Mouse (Mus musculus) spleen, postnatal 10 days (tissue): ENCODE data around the gene Htatip2.

Source experiments
- DNase-seq, 2 experiments: peaks; one replicate each; pipeline ENCODE4 v3.0.0; 2021 to 2022; ENCODE audit warnings: low spot score in 2 of 2

Gene Htatip2

GRCm38 (mm10) chr7:49758934-49759571, at the start of gene Htatip2:
TSS of gene Htatip2 (plus strand) at chr7:49759115.
- DNase-seq = peak; percentile 66 to 83

- DNase-seq = no peak
These were observed 49.4 kb upstream of the Htatip2 start for GRCm38 (mm10) chr7:49709381-49710021.

- no peak for DNase-seq
These were observed 40.8 kb upstream of the Htatip2 start for GRCm38 (mm10) chr7:49717942-49718733.

- DNase-seq = no peak
These were observed 24.6 kb upstream of the Htatip2 start for GRCm38 (mm10) chr7:49734342-49734741.

GRCm38 (mm10) chr7:49739448-49739847, 19.5 kb upstream of the Htatip2 start:
- DNase-seq = no peak

GRCm38 (mm10) chr7:49741474-49741873, 17.4 kb upstream of the Htatip2 start:
- no peak for DNase-seq

- no peak for DNase-seq
These were observed 17.0 kb upstream of the Htatip2 start for GRCm38 (mm10) chr7:49741923-49742322.

GRCm38 (mm10) chr7:49751148-49751547, 7.8 kb upstream of the Htatip2 start:
- DNase-seq = no peak

GRCm38 (mm10) chr7:49752730-49753506, 6.0 kb upstream of the Htatip2 start:
- DNase-seq = peak in 1 of 2 experiments; percentile 61

GRCm38 (mm10) chr7:49754767-49755166, 4.1 kb upstream of the Htatip2 start:
- DNase-seq = peak in 1 of 2 experiments; percentile 77

GRCm38 (mm10) chr7:49762605-49763004, 3.7 kb downstream of the Htatip2 start:
- peak in 1 of 2 experiments; percentile 65 for DNase-seq

- DNase-seq = peak in 1 of 2 experiments; percentile 64
These were observed 5.2 kb downstream of the Htatip2 start for GRCm38 (mm10) chr7:49764011-49764716.

GRCm38 (mm10) chr7:49766166-49766565, 7.3 kb downstream of the Htatip2 start:
- no peak for DNase-seq

- DNase-seq = no peak
These were observed 9.6 kb downstream of the Htatip2 start for GRCm38 (mm10) chr7:49768509-49768908.

- DNase-seq = no peak
These were observed 15.5 kb downstream of the Htatip2 start for GRCm38 (mm10) chr7:49774396-49774795.

- DNase-seq = no peak
These were observed 18.7 kb downstream of the Htatip2 start for GRCm38 (mm10) chr7:49777585-49777984.

GRCm38 (mm10) chr7:49778114-49778901, 19.4 kb downstream of the Htatip2 start, which contains the start of gene Prmt3:
TSS of gene Prmt3 (plus strand) at chr7:49778346.
- DNase-seq = peak; percentile 98 to 99

GRCm38 (mm10) chr7:49778904-49779615, 20.1 kb downstream of the Htatip2 start:
- peak in 1 of 2 experiments; percentile 38 for DNase-seq

- no peak for DNase-seq
These were observed 24.1 kb downstream of the Htatip2 start for GRCm38 (mm10) chr7:49783017-49783416.

GRCm38 (mm10) chr7:49785141-49785540, 26.2 kb downstream of the Htatip2 start:
- DNase-seq = no peak
